Mouse (Mus musculus) adipocyte (in vitro differentiated cells): ENCODE results near the gene Prima1.

Experiments
- DNase-seq: peaks from one replicate; pipeline ENCODE4 v3.0.0-alpha.2; 2016; ENCODE audit warnings: low spot score

Prima1 gene

DNA sequence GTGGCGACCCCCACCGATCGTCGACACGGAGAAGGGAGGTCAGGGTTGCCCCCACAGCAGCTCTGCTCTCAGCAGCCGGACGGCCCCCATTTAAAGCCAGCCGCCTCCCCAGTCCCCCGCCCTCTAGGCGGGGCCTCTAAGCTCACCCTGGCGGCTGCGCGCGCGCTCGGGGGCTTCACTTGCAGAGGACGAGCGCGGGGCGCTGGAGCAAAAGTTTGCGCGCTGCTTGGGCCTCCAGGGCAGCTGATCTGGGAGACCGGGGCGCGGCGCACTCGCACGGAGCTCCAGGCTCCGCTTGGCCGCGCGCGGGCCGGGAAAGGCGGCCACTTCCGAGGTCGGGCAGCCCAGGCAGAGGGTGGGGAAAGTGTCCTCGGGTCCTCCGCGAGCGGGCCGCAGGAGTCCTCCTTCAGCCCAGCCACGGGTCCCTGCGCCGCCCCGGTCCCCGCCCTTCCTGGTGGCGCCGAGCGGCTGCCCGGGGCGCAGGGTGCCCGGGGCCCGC lies at the start of gene Prima1:
Gene Prima1, minus strand, starts transcription at position 68 of the 499 bp plus-strand sequence.
- DNase-seq = no peak

DNA sequence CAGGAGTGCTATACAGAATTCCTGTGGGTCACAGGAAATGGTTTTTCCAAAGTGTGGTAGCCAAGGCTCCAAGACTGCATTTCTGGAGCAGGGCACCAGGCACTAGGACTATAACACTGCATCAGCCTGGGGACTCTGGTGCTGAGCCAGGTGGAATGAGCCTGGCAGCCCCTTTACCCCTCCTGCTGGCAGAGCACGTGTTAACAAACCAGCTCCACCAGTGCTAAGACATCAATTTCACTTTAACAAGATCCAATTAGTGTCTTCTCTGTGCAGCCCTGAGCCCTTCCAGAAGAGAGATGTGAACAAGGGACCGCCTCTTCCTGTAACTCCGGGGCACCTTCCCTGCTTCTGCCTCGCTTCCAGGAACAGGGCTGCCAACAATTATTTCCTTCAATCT lies 45.3 kb upstream of the Prima1 start:
- DNase-seq = no peak

DNA sequence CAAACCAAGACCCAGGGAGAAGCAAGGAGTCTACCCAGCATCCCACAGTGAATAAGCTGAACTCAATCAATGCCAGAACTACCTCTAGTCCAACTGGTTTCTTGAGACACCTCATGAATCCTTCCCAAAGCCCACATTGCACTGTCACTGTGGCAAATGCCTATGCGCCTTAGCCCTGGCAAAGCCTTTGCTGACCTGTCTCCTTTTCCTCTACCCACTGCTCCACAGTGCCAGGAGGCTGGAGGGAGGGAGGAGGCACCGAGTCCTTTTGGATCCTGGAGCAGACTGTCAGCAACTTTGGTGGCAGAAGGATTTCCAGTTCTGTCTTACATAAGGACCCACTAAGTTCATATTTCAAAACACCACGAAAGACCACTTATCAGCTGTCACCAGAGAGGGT lies 41.5 kb upstream of the Prima1 start:
- no peak for DNase-seq

DNA sequence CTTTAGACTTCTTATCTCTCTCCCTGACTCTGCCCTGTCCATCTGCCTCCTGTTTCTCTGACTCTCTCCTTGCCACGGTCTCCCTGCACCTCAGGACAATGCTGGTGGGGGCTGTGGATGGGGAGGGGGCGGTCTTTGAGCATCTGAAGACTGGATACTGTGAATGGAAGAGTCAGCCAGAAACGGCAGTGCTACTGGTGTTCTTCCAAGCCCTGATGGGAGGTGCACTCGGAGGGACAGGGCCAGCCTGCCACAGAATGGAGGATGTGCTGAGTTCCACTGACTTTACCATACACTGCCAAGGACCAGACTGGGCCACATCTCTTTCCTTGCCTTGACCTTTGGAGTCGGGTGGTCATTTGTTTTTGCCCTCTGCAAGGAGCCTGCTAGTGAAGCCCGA lies 41.0 kb upstream of the Prima1 start:
- DNase-seq = no peak

DNA sequence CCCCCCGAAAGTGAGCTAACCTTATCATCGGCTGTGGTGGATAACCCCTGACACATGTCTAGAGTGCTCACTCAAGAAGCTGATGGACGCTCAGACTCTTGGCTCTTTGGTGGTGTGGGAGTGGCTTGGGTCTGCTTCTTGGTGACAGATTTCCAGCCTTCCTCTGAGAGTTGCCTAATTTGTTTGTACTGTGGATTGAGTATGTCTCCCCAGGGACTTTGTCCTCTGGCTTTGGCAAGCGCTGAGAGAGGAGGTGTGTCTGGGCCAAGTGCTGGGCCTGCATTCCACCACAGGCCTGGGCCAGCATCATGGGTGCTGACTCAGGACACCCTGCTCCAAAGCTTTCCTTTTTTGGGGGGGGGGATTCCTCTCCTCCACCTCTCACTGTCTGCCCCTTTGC lies 40.0 kb upstream of the Prima1 start:
- peak; percentile 64 for DNase-seq

DNA sequence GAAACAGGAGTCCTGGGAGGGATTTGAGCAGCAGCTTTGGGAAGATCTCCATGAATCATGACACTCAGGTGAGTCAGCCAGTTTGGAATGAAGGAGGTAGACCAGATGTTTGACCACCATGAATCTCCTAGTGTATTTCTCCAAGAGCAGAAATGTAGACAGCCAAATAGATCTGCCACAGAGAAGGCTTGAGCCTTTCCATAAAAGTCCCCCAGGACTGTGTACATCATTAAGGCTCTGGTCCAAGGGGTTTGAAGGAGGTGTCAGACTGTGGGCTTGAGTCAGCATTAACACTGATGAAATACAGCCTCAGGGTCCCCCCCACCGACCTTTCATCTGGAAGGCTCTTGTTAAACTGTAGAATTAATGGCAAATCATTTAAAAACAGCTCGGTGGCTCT lies 39.5 kb upstream of the Prima1 start:
- DNase-seq = peak; percentile 2

DNA sequence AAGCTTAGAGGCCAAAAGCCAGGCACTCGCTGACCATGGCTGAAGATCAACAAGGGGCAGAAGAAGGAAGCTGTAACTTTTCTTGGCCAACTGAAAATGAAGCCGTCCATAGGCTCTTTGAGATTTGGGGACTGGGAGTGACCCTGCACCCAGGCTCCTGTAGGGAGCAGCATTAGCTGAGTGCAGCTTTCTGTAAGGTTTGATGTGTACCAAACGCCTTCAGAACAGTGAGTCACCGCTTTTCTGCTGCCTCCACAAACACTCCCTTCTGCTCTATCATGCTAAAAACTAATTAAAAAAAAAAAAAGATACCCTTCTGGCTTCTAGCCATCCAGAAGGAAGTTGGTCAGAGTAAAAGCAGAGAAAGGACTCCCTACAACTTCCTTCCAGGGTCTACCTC lies 34.5 kb upstream of the Prima1 start:
- no peak for DNase-seq

DNA sequence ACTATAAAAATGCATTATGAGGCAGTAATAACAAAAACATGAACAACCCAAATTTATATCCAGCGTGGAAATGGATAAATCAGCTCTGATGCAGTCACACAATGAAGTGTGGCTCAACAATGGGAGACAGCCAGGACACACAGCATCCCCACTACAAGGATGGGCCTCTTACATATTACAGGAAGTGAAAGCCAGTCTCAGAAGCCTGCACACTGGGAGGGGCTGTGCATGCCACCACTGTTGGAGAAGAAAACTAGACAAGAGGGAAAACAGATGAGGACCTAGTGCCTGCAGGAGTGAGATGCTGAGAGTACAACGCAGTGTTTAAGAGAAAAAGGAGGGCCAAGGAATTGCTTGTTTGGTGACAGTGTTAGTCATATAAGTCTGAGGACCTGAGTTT lies 31.8 kb upstream of the Prima1 start:
- DNase-seq = no peak

DNA sequence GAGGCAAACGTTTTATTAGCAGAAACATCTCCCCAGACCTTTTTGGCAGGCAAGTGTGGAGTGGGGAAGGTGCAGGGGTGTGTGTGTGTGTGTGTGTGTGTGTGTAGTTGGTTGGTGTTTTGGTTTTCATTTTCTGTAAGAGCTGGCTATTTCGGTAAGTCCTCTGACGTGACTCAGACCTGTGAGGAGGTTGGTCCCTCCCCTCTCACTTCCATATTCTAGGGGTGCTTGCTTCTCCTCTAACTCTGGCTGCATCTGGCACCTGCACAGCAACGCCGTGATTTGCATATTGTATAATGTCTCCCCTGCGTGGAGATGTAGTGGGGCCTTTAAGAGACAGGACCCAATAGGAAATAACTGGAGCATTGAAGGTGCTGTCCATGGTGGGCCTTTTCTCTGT lies 31.1 kb upstream of the Prima1 start:
- no peak for DNase-seq

DNA sequence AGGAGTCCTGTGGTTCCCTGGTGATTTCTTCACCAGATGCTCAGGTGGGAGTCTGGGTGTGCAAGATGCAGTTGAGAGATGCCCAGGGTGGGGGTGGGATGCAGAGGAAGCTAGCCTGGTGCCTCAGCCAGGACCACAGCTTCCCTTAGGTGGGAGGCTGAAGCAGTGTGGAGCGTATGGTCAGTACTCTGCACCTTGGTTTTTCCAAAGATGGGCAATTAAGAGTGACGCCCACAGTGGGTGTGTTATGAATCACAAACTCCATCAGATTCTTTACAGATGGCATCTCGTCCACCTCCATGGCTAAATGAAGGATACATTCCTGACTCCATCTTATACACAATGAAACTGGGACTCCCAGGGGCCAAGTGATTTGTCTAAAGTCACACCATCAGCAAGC lies 30.2 kb upstream of the Prima1 start:
- DNase-seq = no peak

DNA sequence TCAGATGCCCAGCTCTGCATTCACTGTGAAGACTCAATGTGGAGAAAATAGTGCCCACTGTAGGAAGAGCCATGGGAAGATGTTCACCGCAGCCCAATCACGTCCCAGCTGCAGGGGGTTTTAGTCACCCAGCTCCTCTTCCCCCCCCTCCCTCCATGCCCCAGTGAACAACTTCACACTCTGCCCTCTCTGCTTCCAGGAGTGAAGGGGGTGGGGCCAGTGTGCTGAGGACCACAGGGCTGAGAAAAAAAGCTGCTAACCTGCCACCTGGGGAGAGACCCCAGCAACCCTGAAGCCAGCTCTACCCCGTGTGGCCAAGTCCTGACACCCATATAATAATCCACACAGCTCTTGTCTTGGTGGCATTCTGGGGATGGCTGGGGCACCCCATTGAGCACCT lies 24.7 kb upstream of the Prima1 start:
- no peak for DNase-seq

DNA sequence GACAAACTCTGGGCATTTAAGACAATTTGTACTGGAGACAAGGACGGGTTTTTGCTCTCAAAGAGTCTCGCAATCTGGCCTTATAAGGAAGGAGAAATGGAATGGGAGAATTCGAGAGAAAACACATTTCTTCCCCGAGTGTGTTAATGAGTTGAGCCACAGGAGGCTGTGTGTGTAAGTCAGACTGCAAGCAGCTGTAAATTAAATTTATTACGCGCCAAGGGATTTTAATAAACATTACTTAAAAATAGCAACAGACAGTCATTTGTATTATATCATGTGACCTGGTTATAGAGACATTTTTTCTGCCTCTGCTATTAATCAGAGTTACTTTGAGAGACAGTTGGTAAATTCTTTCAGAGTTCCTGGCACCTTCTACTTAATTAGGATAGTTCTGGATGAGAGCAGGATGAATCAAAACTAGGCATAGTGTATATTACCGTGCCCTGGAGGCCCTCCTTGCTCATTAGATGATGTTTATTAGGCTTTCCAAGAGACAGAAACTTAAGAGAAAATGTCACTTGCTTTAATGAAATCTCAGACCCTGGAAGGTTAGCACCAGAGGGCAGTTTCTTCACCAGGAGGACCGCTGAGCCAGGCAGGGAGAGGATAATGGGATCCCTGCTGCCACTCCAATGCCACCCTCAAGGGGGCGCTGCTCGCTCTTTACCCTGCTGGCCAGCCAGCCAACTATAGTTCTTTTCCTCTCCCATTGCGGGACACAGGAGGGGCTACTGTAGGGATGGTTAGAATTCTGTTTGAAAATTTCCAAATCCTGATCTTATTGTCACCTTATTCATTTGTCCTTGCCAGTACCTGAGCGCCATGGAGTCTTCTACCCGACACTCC lies 20.3 kb upstream of the Prima1 start:
- DNase-seq = no peak

DNA sequence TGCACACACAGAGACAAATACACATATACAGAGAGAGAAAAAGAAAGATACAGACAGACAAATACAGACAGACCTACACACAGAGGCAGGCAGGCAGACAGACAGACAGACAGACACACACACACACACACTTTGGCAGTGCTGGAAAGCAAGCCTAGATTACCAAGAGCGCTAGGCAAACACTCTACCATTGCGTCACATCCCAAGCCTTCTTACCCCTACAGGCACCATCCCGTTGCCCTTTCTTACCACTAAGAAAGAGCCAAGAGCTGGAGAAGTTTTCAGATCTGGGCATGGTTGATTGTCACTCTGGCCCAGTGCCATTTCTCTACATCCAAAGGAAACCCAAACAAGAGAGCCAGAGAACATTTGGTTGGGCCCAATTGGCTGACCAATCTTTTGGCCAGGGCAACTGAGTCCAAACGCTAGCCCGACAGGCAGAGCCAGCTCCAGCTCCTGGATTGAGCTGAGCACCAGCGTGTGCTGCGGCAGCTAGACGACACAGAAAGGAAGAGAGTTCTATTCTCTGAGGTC lies 11.0 kb upstream of the Prima1 start:
- peak; percentile 4 for DNase-seq

DNA sequence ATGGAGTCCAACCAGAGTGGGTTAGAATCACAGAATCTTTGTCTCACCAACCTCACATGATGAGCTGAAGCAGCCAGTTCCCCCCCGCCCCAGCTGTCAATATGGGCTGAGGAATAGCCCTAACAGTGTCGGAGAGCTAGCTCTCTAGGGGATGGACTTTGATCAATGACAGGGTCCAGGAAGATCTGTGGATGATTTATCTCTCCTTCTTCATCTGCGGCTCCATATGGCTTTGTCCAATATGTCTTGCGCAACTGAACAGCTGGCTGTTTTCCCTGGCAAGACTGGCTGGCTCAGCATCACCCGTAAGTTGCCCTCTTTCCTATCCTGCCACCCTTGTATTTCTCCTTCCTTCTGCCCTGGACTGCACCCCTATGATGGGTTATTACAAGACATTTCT lies 9.2 kb upstream of the Prima1 start:
- no peak for DNase-seq

DNA sequence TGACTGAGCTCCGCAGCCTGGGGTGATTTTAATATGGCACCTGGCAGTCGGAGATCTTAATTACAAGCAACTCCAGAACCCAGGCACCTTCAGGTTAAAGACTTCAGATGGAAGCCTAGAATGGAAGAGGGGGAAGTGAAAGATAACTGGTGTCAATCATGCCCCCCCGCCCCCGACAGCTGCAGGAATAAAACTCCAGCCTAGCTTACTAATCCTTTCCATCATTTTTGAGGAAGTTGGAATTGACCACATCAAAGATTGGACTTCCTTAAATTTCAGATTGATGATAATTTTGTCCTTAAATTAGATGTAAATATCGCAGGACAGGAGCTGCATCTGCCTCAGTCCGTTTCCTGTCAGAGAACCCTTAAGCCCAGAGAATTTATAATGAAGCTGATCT lies 8.4 kb upstream of the Prima1 start:
- no peak for DNase-seq

DNA sequence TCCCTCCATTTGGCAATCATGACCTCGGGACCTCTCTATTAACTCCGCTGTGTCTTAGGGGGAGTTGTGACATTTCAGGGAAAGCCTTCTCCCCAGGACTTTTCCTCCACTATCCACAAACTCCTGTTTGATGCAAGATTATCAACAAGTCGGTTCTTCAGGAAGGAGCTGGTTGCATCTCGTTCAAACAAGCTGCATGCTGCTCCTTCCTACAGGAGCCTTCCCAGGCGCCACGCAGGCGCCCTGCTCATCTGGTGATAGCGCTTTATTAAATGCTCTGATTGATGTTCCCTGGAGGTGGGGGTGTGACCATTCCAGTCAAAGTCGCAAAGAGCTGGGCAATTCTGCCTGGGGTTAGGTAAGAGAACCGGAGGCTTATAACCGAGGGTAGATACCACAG lies 1.1 kb upstream of the Prima1 start:
- no peak for DNase-seq

DNA sequence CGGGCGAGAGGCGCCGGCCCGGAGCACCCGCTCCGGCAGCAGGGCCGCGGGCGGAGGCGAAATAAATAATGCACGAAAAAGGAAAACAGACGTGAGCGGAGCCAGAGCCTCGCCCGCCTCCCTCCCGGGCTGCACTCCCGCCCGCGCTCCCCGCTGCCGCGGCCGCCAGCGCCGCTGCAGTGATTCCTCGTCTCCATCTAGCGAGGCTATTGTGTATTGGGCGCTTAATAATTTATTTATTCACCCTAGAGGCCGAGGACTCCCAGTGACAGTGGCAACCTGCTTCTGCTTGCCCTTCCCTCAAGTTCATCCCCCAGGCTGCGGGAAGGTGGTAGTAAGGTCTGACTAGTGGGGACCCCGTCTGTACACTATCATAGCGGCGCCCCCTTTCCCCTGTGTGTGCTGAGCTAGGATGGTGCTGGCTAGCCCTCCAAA lies 658 bp upstream of the Prima1 start:
- DNase-seq = no peak

DNA sequence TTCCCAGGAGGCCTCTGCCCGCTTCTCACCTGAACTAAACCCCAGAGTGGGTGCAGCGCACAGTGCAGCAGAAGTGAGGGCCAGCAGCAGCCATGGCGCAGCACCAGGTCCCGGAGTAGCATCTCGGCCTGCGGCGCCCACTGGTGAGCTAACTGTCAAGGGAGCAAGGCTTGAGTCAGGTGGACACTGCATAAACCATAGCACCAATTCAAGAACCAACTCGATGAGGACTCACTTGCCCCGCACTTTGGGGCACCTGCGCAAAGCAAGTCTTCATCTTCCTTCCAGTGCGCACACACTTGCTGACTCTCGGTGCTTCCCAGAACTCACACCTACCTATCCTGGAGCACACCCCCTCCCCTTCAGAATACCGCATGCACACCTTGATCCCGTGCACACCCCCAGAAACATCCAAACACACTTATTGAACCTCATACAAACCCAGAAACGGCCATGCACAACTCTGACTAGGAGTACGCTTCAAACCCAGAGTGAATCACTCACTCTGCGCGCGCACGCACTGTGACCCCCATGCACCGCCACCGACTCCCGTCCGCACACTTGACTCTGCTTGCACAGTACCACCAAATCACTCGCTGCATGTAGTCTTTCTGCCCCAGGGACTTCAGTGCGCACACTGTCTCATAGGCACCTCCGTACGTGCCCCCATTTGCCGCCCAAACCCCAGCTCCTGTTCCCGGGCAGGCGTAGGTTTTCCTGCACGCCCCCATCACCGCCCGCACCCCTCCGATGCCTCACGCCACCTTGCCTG lies 453 bp downstream of the Prima1 start:
- DNase-seq = no peak

DNA sequence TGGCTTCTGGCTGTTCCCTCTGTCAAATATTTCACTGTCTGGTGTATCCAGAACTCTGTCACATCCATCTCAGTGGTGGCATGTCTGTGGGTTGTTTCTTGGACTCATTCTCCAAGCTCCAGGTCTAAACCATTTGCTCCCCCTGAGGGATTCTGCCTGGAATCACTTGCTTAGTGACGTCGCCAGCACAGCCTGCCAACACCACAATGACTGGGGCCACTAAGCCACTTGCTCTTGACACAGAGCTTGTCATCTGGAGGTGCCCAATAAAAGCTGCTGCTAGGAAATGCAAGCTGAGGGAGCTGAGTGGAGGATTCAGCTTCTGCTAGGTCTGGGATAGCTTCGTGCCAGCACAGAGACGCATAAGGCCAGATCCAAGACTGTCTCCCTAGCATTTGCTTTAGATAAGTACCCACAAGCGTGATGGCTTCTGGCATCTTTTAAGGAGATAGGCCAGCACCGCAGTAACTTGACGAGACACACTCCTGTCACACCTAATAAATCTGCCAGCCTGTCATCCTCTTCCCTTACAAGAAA lies 3.0 kb downstream of the Prima1 start:
- no peak for DNase-seq

DNA sequence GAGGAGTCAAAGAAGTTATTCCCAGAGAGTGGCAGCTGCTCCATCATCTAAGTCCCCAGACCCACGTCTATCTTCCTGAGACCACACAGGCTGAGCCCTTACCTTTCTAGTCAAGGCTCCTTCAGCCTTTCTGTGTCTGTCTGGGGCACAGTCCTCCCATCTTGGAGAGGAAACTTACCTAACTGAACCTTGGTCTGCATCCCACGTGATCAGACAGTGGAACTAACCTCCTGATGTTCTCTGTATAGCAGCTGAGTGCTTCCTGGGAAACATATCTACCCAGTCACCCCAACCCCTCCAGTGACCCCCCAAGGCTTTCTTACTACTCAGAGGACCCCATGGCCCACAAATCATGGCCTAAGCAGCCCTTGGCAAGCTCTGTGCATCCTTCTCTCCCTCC lies 6.1 kb downstream of the Prima1 start:
- no peak for DNase-seq

DNA sequence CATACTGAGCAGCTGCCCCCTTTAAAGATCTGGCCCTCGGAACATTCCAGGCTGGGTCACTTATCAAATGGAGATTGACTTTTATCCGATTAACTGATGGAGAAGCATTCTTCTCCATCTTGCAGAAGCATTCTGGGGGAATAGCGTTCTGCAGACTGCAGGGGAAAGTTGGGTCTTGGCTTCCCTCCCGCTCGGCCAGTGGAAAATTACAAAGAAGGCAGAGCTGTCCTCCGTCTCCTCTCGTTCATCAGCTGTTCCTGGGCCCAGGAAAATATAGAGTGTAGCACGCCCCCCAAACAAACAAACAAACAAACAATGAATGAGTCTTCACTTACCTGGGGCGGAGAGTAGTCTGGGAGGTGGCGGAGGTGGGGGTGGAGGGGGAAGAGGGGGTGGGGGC lies 6.7 kb downstream of the Prima1 start:
- no peak for DNase-seq

DNA sequence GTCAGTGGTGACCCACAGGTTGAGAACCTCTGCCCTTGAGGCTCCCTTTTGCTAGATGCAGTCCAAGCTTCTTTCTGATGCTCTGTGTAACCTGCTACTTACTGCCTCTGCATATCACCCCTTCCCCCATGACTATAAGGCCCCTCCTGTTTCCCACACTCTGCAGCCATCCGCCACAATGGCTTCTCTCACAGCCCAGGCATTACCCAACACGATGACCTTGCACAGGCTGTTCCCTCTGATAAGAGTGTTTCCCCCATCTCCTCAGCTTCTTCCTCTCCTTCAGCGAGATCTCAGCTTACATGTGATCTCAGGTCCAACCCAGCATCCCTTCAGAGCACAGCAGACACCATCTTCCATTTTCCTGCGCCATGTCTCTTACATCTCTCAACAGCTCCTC lies 12.9 kb downstream of the Prima1 start:
- DNase-seq = no peak

DNA sequence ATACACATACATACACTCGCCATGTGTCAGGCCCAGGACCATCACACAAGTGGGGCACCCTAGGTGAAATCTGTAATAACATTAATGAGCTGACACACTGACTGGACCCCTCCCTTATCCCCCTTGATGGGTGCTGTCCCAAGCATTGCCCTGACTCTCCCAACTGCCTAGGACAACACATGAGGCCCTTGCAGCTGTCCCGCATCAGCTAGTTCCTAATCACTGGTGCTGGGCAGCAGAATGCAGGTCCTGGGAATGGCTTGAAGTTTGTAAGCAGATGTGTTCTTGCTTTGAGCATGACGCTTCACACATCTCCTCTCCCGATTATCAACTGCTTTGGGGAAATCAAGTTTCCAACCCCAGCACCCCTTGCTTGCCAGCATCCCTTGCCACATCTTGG lies 15.8 kb downstream of the Prima1 start:
- DNase-seq = no peak
